Mouse (Mus musculus): ENCODE measurements around the gene Pcnx2.

Gene Pcnx2

DNA sequence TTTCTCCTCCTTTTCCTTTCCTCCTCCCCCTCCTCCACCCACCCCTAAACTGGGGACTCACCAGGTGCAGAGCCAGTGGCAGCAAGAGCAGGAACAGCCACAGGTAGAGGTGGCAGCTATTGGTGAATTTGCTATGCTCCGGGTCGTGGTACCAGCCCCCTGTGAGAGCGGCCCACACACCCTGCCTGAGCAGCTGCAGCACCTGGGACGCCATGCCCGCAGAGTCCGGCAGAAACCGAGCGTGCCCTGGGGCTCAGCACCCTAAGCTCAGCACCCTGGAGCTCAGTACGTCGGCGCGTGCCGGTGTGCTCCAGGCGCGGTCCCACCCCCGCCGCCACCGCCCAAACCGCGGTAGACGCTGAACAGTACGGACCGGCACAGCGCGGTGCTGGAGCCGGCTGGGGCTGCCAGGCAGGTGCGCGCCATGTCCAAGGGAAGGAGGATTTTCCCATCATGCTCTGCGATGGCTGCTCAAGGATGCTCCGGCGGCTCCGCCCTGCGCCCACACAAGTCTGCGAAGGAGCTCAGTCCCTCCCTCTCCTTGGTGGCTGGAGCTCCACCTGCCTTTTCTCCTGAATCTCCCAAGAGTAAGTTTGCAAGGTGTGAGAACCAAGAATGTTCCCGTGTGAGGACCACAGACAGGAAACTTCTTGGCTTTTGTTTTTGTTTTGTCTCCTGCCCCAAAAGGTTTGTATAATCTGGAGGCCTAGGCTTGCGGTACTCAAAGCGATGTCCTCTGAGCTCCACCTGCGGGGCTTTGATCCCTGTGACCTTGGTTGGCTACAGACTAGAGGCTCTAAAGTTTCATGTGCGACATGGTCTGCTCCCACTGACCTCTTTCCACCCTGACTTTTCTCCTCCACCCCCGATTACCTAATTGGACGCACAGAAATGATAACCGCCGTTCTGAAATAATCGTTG, at the start of gene Pcnx2:
Gene Pcnx2 (minus strand): TSS at position 450 of the 921 bp plus-strand sequence.
- DNase-seq (ENCODE audit: low spot score): no peak

- peak; percentile 60 for DNase-seq (ENCODE audit: low spot score)
These were observed 46.4 kb upstream of the Pcnx2 start for GRCm38 (mm10) chr8:125944511-125944910.

DNA sequence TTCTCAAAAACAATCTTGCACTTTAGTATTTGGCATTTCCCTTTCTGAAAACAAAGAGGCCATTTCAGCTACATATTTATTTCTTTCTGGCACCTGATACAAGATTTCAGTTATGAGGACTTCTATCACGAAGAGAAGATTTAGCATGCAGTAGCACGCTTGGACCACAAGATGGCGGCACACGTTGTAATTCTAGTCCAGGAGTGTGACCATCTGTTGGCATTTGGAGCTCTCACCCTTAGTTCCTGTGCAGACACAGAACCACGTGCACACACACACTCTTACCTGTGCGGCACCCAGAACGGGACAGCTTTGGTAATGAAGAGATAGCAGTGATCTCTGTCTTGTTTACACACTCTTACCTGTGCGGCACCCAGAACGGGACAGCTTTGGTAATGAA, 37.5 kb upstream of the Pcnx2 start:
- DNase-seq (ENCODE audit: low spot score): peak; percentile 43

- no peak for DNase-seq (ENCODE audit: low spot score)
These were observed 33.7 kb upstream of the Pcnx2 start for GRCm38 (mm10) chr8:125931822-125932221.

GRCm38 (mm10) chr8:125930276-125931046, 32.3 kb upstream of the Pcnx2 start:
- DNase-seq (ENCODE audit: low spot score): no peak

GRCm38 (mm10) chr8:125926636-125927035, 28.5 kb upstream of the Pcnx2 start:
- no peak for DNase-seq (ENCODE audit: low spot score)

GRCm38 (mm10) chr8:125922333-125922732, 24.2 kb upstream of the Pcnx2 start:
- DNase-seq (ENCODE audit: low spot score): no peak

DNA sequence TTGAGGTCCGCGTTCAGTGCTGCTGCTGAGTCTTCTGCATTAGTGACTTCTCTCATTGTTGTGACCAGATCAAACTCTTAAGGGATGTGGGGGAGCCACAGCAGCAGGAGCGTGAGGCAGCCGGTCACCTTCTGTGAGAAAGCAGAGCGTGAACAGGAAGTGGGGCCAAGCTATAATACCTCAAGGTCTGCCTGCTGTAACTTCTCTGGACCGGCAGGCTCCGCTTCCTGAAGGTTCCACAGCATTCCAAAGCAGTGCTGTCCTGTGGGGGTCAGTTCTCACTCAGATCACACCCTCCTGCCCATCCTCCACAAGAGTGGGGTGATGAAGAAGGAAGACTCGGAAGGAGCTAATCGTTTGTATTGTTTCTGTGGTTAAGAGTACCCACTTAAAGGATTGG, 22.6 kb upstream of the Pcnx2 start:
- DNase-seq (ENCODE audit: low spot score): no peak

GRCm38 (mm10) chr8:125920281-125920680, 22.2 kb upstream of the Pcnx2 start:
- DNase-seq (ENCODE audit: low spot score): no peak

- DNase-seq (ENCODE audit: low spot score): no peak
These were observed 21.4 kb upstream of the Pcnx2 start for GRCm38 (mm10) chr8:125919560-125919959.

DNA sequence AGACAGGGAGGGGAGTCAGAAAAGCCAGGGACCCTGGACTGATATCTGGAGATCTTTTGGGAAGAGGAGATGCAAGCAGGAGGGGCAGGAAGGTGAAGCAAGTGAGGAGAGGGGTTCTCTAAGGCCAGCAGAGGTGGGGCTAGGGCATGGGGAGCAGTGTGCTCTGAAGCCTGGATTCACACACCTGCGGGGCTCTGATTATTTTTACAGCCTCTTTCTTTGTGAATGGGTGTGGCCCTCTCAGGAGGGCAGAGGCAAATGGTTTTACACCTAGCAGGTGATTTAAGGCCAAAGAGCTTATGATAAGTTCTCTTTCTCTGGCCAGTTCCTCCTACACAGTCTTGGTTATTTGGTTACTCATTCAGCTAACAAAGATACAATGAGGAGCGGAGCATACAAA, 20.6 kb upstream of the Pcnx2 start:
- DNase-seq (ENCODE audit: low spot score): no peak

DNA sequence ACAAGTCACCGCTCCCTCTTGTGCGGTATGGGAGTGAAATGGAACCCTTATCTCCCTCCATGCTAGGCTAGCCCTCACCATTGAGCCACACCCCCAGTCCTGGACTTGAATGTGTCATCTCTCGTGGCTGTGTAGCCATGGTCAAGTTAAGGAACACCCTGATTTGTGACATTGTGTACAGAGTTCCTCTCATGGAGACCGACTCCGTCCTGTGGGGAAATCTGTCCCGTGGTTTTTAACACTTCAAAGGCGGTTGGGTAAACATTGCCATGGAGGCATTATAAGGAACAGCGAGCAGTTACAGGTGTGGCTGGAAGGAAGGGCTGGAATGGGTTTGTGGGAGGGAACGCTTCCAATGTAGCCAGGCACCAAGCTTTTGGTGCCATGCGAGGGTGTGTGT, 18.9 kb upstream of the Pcnx2 start:
- peak; percentile 70 for DNase-seq (ENCODE audit: low spot score)

- no peak for DNase-seq (ENCODE audit: low spot score)
These were observed 16.3 kb upstream of the Pcnx2 start for GRCm38 (mm10) chr8:125914386-125914785.

DNA sequence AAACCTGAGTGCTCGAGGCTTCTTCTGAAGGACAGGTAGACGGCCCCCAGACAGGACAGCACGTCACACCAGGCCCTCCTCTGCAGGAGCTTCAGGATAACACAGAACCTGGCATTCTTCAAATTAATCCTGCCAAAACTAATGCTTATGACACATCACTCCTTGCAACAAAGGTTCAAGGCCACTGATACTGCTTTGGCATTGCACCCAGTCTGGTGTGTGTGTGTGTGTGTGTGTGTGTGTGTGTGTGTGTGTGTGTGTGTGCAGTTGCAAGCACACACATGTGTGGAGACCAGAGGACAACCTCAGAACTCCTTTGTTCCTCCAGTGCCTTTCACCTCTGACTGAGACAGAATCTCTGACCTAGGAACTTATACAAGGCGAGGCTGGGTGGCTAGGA, 15.1 kb upstream of the Pcnx2 start:
- no peak for DNase-seq (ENCODE audit: low spot score)

DNA sequence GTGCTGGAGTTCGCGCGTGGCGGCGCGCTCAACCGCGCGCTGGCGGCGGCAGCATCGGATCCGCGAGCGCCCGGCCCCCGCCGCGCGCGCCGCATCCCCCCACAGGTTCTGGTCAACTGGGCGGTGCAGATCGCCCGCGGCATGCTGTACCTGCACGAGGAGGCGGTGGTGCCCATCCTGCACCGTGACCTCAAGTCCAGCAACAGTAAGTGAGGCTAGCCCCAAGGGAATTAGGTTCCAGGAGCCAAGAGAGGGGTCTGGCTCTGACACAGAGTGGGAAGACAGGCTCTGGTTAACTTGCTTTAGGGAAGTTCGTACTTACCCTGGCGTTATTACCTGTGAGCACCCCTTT, 13.1 kb upstream of the Pcnx2 start:
- no peak for DNase-seq (ENCODE audit: low spot score)

- DNase-seq (ENCODE audit: low spot score): no peak
These were observed 12.5 kb upstream of the Pcnx2 start, which contains the start of gene Map3k21 for GRCm38 (mm10) chr8:125910365-125911228. Gene Map3k21 (plus strand): TSS chr8:125910450.

DNA sequence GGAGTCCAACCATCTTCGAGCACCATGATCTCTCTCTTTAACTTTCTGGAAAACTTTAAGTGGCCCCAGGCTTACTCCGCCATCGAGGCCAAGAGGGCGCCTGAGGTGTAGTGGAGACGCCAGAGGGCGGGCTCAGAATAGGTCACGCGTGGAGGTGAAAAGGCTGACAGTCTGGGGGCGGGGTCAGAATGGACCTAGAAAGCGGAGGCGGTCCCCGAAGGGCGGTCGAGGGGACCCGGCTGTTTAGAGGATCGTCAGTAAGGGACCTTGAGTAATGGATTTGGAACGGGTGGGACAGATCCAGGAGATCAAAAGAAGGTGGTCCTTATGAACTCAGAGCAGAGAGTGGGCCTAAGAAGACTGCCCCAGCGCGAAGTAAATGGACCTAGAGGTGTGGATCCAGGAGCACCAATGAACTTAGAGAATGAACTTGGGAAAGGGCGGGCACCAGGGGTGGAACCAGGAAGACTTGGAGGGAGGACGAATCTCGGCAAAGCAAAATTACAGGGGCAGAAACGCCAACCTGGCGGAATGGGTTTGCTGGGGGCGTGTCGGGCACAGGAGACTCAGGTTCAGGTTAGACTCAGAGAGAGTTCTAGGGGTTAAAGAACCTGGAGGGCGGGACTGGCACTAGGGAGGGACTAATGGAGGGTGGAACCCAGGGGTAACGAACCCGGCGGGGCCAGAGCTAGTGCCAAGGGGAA, 11.7 kb upstream of the Pcnx2 start:
- peak; percentile 90 for DNase-seq (ENCODE audit: low spot score)

GRCm38 (mm10) chr8:125907311-125907710, 9.2 kb upstream of the Pcnx2 start:
- no peak for DNase-seq (ENCODE audit: low spot score)

- DNase-seq (ENCODE audit: low spot score): peak; percentile 16
These were observed 7.2 kb upstream of the Pcnx2 start for GRCm38 (mm10) chr8:125905341-125905740.

- DNase-seq (ENCODE audit: low spot score): no peak
These were observed 4.4 kb upstream of the Pcnx2 start for GRCm38 (mm10) chr8:125902521-125902920.

DNA sequence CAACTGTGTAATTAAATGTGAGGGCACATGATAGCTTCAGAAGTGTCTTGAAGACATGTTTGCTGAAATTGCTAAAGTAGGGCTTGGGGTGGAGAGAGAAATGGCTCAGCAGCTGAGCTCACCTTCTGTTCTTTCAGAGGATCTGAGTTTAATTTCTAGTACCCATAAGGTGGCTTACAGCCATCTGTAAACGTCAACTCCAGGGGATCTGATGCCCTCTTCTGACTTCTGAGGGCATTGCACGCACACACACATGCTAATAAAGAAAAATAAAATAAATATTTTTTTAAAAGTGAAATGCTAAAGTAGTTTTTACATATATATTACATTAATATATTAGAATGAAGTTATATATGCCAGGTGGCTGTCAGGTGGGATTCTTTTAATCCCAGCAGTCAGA, 3.0 kb upstream of the Pcnx2 start:
- no peak for DNase-seq (ENCODE audit: low spot score)

DNA sequence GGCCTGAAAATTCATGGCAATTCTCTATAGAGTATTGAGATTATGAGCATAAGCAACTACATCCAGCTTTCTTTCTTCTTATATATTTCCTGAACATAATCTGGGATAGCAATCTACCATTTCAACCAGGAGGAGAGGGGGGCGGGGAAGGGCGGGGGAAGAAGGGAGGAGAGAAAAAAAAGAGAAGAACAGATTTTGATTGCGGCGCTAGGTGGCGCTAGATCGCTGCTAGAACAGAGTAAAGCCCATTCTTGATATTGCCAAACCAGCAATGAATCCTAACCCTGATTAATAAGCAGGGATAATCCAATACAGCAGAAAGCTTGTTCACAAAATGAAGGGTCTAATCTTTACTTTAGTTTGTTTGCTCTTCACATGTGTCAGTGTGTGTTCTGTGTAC, 782 bp upstream of the Pcnx2 start:
- DNase-seq (ENCODE audit: low spot score): peak; percentile 19

All from lung, postnatal 25 days (tissue).